In the genomic region with DNA sequence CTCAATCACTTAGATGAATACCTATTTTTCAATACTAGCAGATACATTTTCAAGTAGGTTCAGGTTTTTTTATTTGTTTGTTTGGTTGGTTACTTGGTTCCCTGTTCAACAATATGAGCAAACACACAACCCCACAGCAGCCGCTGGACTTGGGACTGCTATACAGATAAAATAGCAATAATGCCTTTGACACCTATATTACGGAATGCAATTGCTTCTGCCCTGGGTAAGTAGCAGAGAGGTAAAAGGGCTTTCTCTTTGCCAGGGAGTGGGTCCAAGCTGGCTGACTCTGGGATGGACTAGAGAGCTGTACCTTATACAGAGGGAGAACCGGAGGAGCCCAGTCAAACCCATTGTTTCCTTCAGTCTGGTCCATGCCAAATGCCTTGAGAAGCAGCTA, we compare ENCODE assay signal across 23 mouse cellular contexts. TPM values are rescaled to one million over a fixed set of nuclear protein-coding genes. Genes with fewer than 3 reads are reported as not detected.
DNase-seq lines count a peak whose midpoint lies in the region; ATAC-seq and TF ChIP-seq lines count a peak whose summit lies in the region.
"Had no signal": no experiment of that assay in that cellular context is flagged by ENCODE, and none has a peak within 500 bp of the region (broad histone marks: within the 10 kb centered on the region; RNA-seq: fewer than 3 reads in every experiment).

No protein-coding gene starts in this region.

- H3K9me3 ChIP-seq in intestine, embryonic 16.5 days (ENCODE audit: control insufficient read depth, low read length) = no peaks in the 10 kb centered on the region
- no peaks in the 10 kb centered on the region for H3K9me3 ChIP-seq in midbrain, embryonic 10.5 days (replicated peaks)
- H3K9me3 ChIP-seq: embryonic facial prominence, embryonic 13.5 days; embryonic facial prominence, embryonic 15.5 days; forebrain, embryonic 10.5 days; forebrain, embryonic 12.5 days had no signal

- H3K4me1 ChIP-seq in intestine, embryonic 16.5 days (ENCODE audit: control insufficient read depth, insufficient read depth, low read length) = peaks cover 8% of the 10 kb centered on the region; the same call in 1 of the 2 replicates
- peaks cover 14% of the 10 kb centered on the region; the same call in 1 of the 2 replicates for H3K4me1 ChIP-seq in small intestine, adult 2 months (ENCODE audit: control insufficient read depth, insufficient read depth, insufficient read length, low read length)
- peaks cover 9% of the 10 kb centered on the region for H3K4me1 ChIP-seq in midbrain, embryonic 10.5 days

- ATAC-seq in intestine, embryonic 16.5 days = peak; percentile 80
- ATAC-seq: forebrain, embryonic 14.5 days; forebrain, embryonic 16.5 days had no signal

- no peak overlapping the region for H3K4me2 ChIP-seq in intestine, embryonic 16.5 days (ENCODE audit: low read depth, low read length)
- H3K4me2 ChIP-seq: embryonic facial prominence, embryonic 13.5 days; embryonic facial prominence, embryonic 15.5 days; forebrain, embryonic 12.5 days had no signal

- H3K27ac ChIP-seq in intestine, embryonic 16.5 days (ENCODE audit: low read length) = no peak overlapping the region
- H3K27ac ChIP-seq in small intestine, adult 2 months (ENCODE audit: insufficient read depth, low read depth, low read length) = peak overlapping the region; percentile 79; the same call in 1 of the 2 replicates
- no peak overlapping the region for H3K27ac ChIP-seq in midbrain, embryonic 10.5 days (replicated peaks)
- H3K27ac ChIP-seq: embryonic facial prominence, embryonic 13.5 days; embryonic facial prominence, embryonic 15.5 days; forebrain, embryonic 10.5 days; forebrain, embryonic 12.5 days had no signal

- intact Hi-C loops in left cerebral cortex, postnatal 36 days (cut with DNase I) = no loop called here

- no peaks in the 10 kb centered on the region for H3K27me3 ChIP-seq in intestine, embryonic 16.5 days (replicated peaks; ENCODE audit: control insufficient read depth, insufficient read depth, low read length)
- H3K27me3 ChIP-seq in small intestine, adult 2 months (ENCODE audit: control insufficient read depth, insufficient read depth, low read length) = no peaks in the 10 kb centered on the region
- H3K27me3 ChIP-seq in midbrain, embryonic 10.5 days (ENCODE audit: low read depth, poor library complexity, severe bottlenecking) = no peaks in the 10 kb centered on the region
- H3K27me3 ChIP-seq: embryonic facial prominence, embryonic 13.5 days; embryonic facial prominence, embryonic 15.5 days; forebrain, embryonic 12.5 days had no signal

- no peak for TF ChIP-seq POLR2A in small intestine, adult 2 months (IDR thresholded peaks at IDR 0.05; ENCODE audit: low read depth, low read length)

- WGBS in intestine, embryonic 16.5 days = 79% methylated on average over 3 of the region's 3 CpGs
- 28% methylated on average over 3 of the region's 3 CpGs for WGBS in small intestine, adult 2 months
- 98% methylated on average over 3 of the region's 3 CpGs for WGBS in midbrain, embryonic 10.5 days

- no peaks in the 10 kb centered on the region for H3K36me3 ChIP-seq in intestine, embryonic 16.5 days (ENCODE audit: control insufficient read depth, insufficient read depth, low read length)
- H3K36me3 ChIP-seq in small intestine, adult 2 months (ENCODE audit: control insufficient read depth, insufficient read depth, low read length) = peaks cover 3% of the 10 kb centered on the region; the same call in 1 of the 2 replicates
- H3K36me3 ChIP-seq in midbrain, embryonic 10.5 days = peaks cover 8% of the 10 kb centered on the region
- H3K36me3 ChIP-seq: embryonic facial prominence, embryonic 15.5 days had no signal

- DNase-seq in kidney, adult 18-20 months = no peak
- DNase-seq in left cerebral cortex, postnatal 36 days (ENCODE audit: low spot score in 2 of 2) = no peak
- DNase-seq in midbrain, embryonic 10.5 days (ENCODE audit: low spot score) = no peak
- DNase-seq: adrenal gland, adult 2 months; adrenal gland, postnatal 10 days; adrenal gland, postnatal 25 days; cerebellum, adult 11 months; cerebellum, adult 18-20 months; cerebellum, adult 8-10 months; cerebellum, adult 9-11 months; cerebellum, postnatal 14 days; cerebellum, postnatal 36 days; embryo, embryonic 11 days had no signal

- H3K4me3 ChIP-seq in intestine, embryonic 16.5 days (ENCODE audit: low read length) = no peak overlapping the region
- H3K4me3 ChIP-seq in small intestine, adult 2 months (ENCODE audit: low read depth, low read length) = no peak overlapping the region
- no peak overlapping the region for H3K4me3 ChIP-seq in midbrain, embryonic 10.5 days
- H3K4me3 ChIP-seq: embryonic facial prominence, embryonic 13.5 days; embryonic facial prominence, embryonic 15.5 days; erythroblast, embryonic 14.5 days; forebrain, embryonic 10.5 days; forebrain, embryonic 12.5 days had no signal

- no peak overlapping the region for H3K9ac ChIP-seq in intestine, embryonic 16.5 days (ENCODE audit: low read depth, low read length)
- H3K9ac ChIP-seq: embryonic facial prominence, embryonic 13.5 days; embryonic facial prominence, embryonic 15.5 days; forebrain, embryonic 12.5 days had no signal

- no peak for TF ChIP-seq CTCF in small intestine, adult 2 months (IDR thresholded peaks at IDR 0.05; ENCODE audit: extremely low read depth, insufficient read length, insufficient replicate concordance, low read depth, low read length)

RNA-seq across cellular contexts. Expression of gene Jmjd1c, which starts 55.5 kb away (rescaled TPM):
- 21.9 and 22.2 TPM in 2 replicates for polyA plus RNA-seq in intestine, embryonic 16.5 days (2015; fragmentation: Nextera tagmentation; extraction: Ambion mirVana)
- 8.6 and 22.7 TPM in 2 replicates for polyA plus RNA-seq in small intestine, adult 2 months (2012; rRNA removed)
- total RNA-seq in left cerebral cortex, postnatal 36 days (2021) = 10 to 100 TPM; 71.2 to 96.3 TPM
- 27.1 and 28.4 TPM in 2 replicates for polyA plus RNA-seq in midbrain, embryonic 10.5 days (2016; fragmentation: Nextera tagmentation; extraction: Ambion mirVana)

RNA-seq across cellular contexts. Expression of gene Reep3, which starts 56.3 kb away (rescaled TPM):
- 36.2 and 42.1 TPM in 2 replicates for polyA plus RNA-seq in intestine, embryonic 16.5 days (2015; fragmentation: Nextera tagmentation; extraction: Ambion mirVana)
- polyA plus RNA-seq in small intestine, adult 2 months (2012; rRNA removed) = 7.8 and 16.4 TPM in 2 replicates
- total RNA-seq in left cerebral cortex, postnatal 36 days (2021) = 10 to 100 TPM; 18.4 to 19.7 TPM
- 31.7 and 36.7 TPM in 2 replicates for polyA plus RNA-seq in midbrain, embryonic 10.5 days (2016; fragmentation: Nextera tagmentation; extraction: Ambion mirVana)
- total RNA-seq: MEL had no signal
